Mouse (Mus musculus) lung, postnatal 4 days (tissue): ENCODE results near the gene R3hcc1l.

Experiments used
- DNase-seq, 2 experiments: peaks; one replicate each; pipeline ENCODE4 v3.0.0; 2021

The R3hcc1l gene

DNA sequence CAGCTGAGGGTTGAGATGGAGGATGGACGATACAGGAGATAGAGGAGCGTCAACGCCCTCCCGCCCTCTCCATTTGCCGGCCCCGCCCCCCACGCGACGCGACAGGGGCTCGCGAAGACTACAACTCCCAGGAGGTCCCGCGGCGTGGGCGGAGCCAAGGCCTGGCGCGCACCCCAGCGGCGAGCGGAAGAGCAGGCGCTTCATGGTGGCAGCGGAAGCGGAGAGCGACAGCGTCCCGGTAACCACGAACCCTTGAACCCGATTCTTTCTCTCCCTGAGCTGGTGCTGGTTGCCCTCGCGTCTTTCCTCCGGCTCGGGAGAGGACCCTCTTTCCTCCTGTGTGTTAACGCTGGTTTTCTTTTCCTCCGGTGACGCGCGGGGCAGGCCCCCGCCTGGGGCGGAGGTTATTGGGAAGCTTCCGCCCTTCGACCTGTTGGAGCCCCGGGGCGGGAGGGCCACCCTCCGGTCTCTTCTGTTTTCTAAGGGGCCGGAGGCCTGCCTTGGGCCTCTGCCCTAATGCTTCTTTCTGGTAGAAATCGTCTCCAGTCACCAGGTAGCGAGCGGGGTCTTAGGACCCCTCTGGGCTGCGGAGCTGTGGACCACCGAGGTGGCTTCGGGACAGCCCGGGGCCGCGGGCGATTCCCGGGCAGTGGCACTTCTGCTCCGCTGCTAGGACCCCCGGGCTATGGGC, at the start of gene R3hcc1l:
R3hcc1l (plus strand) TSS at position 140 of the 691 bp plus-strand sequence.
- DNase-seq: peak; percentile 97

- no peak for DNase-seq
Measured at GRCm38 (mm10) chr19:42471571-42471970, 47.0 kb upstream of the R3hcc1l start.

- no peak for DNase-seq
Measured at GRCm38 (mm10) chr19:42472831-42473230, 45.7 kb upstream of the R3hcc1l start.

GRCm38 (mm10) chr19:42477769-42478168, 40.8 kb upstream of the R3hcc1l start:
- DNase-seq: no peak

DNA sequence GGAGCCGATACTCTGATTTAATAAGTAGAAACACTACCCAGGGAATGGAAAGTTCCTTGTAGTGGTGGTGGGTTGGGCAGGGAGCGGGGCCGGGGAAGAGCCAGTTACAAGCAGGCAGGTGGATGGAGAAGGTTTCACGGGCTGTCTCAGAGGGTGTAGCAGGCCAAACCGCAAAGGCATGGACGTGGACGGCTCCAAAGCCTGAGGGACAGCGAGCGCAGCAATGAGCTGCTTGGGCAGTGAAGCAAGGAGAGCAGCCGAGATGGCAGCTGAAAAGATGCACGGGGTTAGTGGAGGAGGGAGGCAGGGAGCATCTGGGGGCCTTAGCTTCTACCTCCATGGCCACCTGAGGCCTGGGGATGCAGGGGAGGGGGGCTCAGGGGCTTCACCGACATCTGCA, 40.3 kb upstream of the R3hcc1l start:
- no peak for DNase-seq

DNA sequence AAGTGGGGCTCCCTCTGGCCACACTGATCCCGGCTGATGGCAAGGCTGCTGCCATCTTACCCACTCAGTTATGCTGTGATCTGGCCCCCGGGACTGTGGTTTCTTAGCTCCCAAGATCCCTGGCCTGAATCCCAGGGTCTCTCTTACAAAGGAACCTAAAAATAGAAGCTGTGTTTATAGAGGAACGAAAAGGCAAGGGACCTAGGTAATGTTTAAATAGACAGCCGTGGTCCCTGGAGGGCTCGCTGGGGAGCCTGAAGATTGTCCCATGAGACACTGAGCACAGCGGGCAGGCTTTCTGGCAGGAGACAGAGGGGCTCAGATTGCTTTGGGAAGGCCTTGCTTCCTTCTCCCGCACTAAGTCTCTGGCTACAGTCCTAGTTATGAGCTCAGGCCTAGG, 33.1 kb upstream of the R3hcc1l start:
- no peak for DNase-seq

DNA sequence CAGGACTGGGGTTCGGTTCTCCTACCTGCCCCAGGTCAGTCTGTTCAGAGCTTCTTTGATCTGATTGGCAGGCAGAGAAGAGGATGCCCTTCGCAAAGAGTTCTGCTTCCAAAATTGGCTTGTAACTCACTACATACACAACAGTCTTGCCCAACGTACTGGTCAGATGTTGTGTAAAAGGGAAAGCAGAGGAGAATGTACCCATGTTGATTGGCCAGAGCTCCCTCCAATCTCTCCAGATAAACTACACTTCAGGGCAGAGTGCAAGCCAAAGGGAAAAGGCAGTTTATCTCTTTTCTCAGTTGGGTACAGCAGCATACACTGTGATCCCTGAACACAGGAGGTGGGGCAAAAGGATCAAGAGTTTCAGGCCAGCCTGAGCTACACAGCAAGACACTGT, 31.3 kb upstream of the R3hcc1l start:
- DNase-seq: no peak

DNA sequence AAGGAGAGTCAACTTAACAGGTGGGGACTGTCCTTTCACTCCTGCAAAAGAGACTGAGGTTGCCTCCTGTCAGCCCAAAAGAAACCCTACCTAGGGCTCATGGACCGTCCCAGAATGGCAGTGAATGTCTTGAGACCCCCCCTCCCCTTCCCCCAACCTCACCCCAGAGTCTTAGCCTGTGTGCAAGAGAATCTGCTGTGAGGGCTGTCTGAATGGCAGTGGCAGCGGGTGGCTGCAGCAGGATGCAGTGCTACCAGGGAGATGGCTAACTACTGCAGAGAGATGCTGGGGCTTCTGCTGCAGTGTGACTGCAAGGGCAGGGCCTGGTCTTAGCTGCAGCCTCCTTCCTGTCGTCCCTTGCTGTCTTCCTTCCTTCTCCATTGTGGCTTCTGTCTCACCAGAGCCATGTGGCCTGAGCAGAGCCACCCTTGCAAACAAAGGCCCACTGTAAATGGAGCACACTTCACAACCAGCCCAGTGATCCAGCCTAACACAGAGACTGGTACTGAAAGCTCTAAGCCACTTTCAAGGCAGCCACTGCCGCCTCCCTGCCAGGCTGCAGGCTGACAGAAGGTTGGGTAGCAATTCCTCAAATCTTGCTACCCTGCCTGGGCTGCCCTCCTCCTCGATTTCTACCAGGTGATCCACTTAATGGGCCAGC, 25.2 kb upstream of the R3hcc1l start:
- no peak for DNase-seq

- no peak for DNase-seq
Measured at GRCm38 (mm10) chr19:42504156-42504555, 14.4 kb upstream of the R3hcc1l start.

GRCm38 (mm10) chr19:42509625-42510024, 8.9 kb upstream of the R3hcc1l start:
- no peak for DNase-seq

- DNase-seq: peak; percentile 45 to 52
Measured at GRCm38 (mm10) chr19:42510276-42511171, 8.0 kb upstream of the R3hcc1l start.

DNA sequence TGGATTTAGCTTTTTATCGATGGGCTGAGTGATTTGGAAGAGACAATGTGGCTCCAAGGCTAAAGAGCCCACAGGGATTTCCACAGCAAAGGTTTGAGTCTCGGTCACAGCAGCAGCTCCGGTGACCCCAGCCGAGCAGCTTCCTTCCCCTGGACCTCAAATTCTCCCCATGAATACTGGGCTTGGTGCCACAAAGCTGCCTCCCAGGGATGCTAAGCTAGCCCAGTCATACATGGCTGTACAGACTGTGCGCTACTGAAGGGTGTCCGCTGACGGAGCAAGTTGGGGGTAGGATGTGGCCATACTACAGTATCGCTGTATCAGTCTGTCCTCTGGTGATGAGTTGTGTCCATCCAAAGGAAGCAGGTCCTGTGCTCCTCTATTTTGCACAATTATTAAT, 2.9 kb upstream of the R3hcc1l start:
- DNase-seq: no peak

DNA sequence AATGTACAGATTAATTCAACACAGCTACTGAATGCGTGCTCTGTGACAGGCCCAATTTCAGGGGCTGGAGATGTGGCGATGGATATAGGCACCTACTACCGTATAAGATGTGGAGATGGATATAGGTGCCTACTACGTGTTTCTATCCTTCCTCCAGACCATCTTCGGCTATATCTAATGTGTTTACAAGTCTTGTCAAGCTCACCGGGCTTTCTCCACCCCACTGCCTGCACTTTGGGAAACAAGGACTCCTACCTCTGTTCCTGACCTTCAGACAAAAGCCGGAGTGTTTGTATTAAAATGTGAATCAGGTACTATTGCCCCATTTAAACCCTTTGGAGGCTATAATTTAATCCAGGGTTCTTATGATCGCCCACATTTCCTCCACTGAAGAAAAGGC, 2.4 kb upstream of the R3hcc1l start:
- no peak for DNase-seq

GRCm38 (mm10) chr19:42517957-42518619, 471 bp upstream of the R3hcc1l start:
- DNase-seq: no peak

- DNase-seq: no peak
Measured at GRCm38 (mm10) chr19:42519760-42520159, 1.2 kb downstream of the R3hcc1l start.

- no peak for DNase-seq
Measured at GRCm38 (mm10) chr19:42524703-42525102, 6.1 kb downstream of the R3hcc1l start.

DNA sequence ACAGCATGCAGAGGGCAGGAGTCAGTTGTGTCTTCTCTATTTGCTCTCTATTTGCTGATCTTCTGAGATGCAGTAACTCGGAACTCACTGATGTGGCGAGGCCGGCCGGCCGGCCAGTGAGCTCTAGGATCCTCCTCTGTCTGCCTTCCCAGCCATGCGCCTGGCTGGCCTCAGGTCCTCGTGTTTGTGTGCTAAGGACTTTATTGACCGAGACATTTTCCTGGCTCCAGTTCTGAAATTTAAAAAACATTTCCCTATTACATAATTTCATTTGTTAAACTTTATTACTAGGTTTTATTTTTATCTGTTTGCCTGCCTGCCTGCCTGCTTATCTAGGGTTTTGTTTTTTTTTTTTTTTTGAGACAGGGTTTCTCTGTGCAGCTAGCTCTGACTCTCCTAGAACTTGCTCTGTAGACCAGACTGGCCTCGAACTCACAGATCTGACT, 11.5 kb downstream of the R3hcc1l start:
- DNase-seq: peak in 1 of 2 experiments; percentile 27

GRCm38 (mm10) chr19:42534427-42534826, 15.9 kb downstream of the R3hcc1l start:
- DNase-seq: no peak

DNA sequence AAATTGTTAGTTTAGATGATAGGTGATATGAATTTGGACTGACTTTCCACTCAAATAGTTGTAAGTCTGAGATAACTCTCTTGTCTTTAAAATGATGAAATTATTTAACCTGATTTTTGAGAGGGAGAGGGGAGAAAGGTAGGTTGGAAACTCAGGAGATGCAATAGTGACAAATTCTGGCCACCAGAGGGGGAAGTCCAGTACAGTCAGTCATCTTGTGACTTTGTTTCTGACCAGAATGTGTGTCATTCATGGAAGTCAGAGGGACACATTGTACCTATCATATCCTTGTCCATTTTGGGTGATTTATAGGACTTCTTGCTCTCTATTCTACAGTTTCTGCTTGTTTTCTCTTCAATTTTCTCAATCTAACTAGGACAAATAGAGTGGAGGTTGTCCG, 19.0 kb downstream of the R3hcc1l start:
- DNase-seq: no peak

DNA sequence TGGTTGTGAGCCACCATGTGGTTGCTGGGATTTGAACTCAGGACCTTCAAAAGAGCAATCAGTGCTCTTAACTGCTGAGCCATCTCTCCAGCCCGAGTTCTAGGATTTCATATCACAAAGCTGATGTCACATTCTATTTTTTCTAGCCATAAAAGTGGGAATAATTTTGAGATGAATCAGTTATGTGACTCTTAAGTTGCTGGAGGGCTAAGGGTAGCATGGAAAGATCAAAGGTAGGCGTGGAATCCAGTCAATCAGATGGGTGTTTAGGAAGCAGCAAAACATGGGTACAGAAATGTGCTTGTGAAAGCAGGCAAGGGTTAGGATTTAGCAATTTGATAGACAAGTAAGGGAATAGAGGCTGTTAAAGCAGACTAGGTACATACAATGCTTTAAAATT, 20.4 kb downstream of the R3hcc1l start:
- no peak for DNase-seq

DNA sequence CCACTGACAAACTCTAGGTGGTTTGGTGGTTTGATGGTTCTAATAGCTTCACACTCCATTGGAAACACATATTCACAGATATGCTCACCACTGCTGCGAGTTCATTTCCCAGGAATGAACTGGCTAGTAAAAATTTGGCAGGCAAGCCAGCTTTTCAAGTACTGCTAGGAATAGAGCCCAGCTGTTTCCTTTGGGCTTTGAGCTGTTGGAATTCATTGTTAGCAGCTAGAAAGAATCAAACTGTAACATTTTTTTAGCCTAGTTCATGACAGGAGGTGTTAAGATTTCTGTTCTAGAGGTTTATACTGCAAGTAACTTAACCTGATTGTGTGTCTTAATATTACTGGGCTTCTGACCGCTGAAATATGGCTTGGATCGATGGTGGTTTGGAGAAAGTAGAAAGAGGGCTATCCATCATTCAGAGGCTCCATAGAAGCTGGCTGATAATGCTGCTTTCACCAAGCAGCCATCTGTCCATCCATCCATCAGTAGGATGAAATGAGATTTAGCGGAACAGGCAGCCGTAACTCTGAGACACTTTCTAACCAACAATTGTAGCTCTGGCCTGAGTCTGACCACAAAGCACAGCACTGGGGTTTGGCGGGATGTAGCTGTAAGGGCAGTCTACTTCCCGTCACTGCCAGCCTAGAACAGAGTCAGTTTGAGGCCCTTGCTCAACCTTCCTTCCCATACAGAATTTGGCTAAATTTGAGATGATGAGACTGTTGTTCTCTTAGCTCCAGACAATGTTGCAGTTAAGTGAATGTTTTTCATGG, 21.0 kb downstream of the R3hcc1l start:
- peak; percentile 28 to 30 for DNase-seq

DNA sequence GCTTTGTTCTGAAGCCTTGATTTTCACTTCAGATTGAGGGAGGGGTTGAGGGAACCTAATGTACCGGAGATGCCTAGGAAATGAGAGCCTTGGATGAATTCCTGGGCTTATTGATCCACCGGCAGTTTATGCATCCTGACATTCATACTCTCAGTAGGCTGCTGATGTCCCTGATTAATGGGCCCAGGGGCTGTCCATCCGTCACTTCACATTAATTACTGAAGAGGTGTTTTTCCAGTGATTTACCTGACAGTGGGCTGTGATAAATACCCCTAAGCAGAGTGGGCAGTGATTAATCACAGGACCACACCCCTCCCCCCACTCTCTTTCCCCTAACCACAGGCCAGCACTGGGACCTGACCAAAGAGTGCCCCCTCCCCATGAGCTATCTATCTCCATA, 22.1 kb downstream of the R3hcc1l start:
- DNase-seq: no peak
